Mouse (Mus musculus) liver, adult 2 months (tissue): ENCODE data around the gene Pear1. TPM values are rescaled to one million over a fixed set of nuclear protein-coding genes. Genes with fewer than 3 reads are reported as not detected.

ENCODE experiments used
- DNase-seq: peaks from one replicate; pipeline ENCODE4 v3.0.0-alpha.2; 2011; ENCODE audit warnings: low read depth, low spot score; ENCODE audit errors: extremely low read depth
- H3K27ac ChIP-seq: fragments of 200-500 bp; replicated peaks from 2 replicates; pipeline ENCODE4 v1.5.1; 2012; ENCODE audit warnings: low read depth, mild to moderate bottlenecking, control low read depth, inconsistent platforms, low read length; ENCODE audit not compliant: insufficient read depth
- H3K27me3 ChIP-seq: fragments of 200-500 bp; 2 replicates; pipeline ENCODE4 v1.6.1; 2012; ENCODE audit warnings: mild to moderate bottlenecking, moderate library complexity, low read length, inconsistent platforms; ENCODE audit not compliant: control insufficient read depth, insufficient read depth
- H3K36me3 ChIP-seq: fragments of 200-500 bp; 2 replicates; pipeline ENCODE4 v1.6.1; 2012; ENCODE audit warnings: low read length, inconsistent platforms; ENCODE audit not compliant: control insufficient read depth, insufficient read depth
- H3K4me1 ChIP-seq: fragments of 200-500 bp; 2 replicates; pipeline ENCODE4 v1.6.1; 2011; ENCODE audit warnings: low read length; ENCODE audit not compliant: control insufficient read depth, insufficient read depth
- H3K4me3 ChIP-seq: fragments of 200-500 bp; 2 replicates; pipeline ENCODE4 v1.5.1; 2011; ENCODE audit warnings: low read depth, mild to moderate bottlenecking, control low read depth, low read length, moderate library complexity; ENCODE audit not compliant: insufficient read depth
- H3K79me2 ChIP-seq: fragments of 200-500 bp; 2 replicates; pipeline ENCODE4 v1.6.1; 2012; ENCODE audit warnings: inconsistent platforms, mild to moderate bottlenecking, low read length, moderate library complexity; ENCODE audit not compliant: control insufficient read depth, insufficient read depth
- H3K9ac ChIP-seq: fragments of 200-500 bp; 2 replicates; pipeline ENCODE4 v1.6.1; 2012; ENCODE audit warnings: low read depth, mild to moderate bottlenecking, control low read depth, inconsistent platforms, low read length
- CTCF ChIP-seq: fragments of 200-500 bp; IDR thresholded peaks from 2 replicates; pipeline ENCODE4 v1.5.1; 2011; ENCODE audit warnings: low read depth, low read length, control low read depth
- POLR2A ChIP-seq: fragments of 200-500 bp; IDR thresholded peaks from 2 replicates; pipeline ENCODE4 v1.6.1; 2011; ENCODE audit warnings: low read length, control low read depth; ENCODE audit not compliant: insufficient read depth; ENCODE audit errors: extremely low read depth
- WGBS: fragments of 180-500 bp; shearing (Covaris S2); methylation state at CpG from one replicate; pipeline ENCODE4 v1.1.7; 2018; 5-methylcytosine and 5-hydroxymethylcytosine counted together
- polyA plus RNA-seq: library from polyadenylated mRNA; depleted of rRNA; stranded (reverse); fragments of >200 nt; gene quantifications from 2 replicates; pipeline ENCODE4 v1.2.3, GENCODE M21; 2012
- total RNA-seq: library from RNA; depleted of rRNA; stranded (reverse); fragments of >200 nt; gene quantifications from 2 replicates; pipeline ENCODE4 v1.2.3, GENCODE M21; 2014

Gene Pear1
- total and polyA plus RNA-seq, 2 experiments: 2.3 to 12.7 TPM

DNA sequence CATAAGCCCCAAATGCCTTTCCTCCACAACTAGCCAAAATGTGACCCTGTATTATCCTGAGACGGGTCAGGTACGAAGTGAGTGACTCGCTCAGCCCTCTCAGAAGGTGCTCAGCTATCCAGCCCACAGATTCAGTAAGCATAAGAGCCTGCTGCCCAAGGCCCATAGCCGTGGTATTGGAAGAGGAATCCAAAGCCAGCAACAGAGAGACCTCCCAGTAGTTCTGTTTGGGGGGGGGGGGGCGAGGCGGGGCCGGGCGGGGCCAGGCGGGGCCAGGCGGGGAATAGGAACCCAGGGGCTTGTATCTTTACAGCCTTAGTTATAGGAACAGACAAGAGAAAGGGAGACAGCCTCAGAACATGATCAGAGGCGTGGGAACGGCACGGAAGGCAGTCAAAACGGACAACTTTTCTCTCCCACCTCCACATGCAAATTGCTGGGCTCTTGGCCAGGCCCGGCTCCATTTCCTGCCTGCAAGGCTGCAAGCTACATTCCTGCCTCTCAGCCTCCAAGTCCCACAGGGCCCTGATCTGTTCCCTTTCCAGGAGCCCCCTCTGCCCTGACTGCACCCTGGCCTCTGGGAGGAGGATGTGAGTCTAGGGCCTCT, 60.3 kb downstream of the Pear1 start:
- H3K79me2 ChIP-seq: 0 out of 2 replicates have a peak, but pooled peaks cover 4% of the 10 kb centered on the region
- H3K4me3 ChIP-seq: no peak overlapping the region; the same call in 1 of the 2 replicates
- peak overlapping the region; percentile 85 for H3K27ac ChIP-seq
- peak overlapping the region; percentile 23 for H3K9ac ChIP-seq
- DNase-seq: peak; percentile 14
- H3K36me3 ChIP-seq: no peaks in the 10 kb centered on the region
- no peaks in the 10 kb centered on the region for H3K27me3 ChIP-seq
- TF ChIP-seq POLR2A (no peak), CTCF (no peak)
- WGBS: 42% methylated on average over 15 of the region's 15 CpGs
- no peaks in the 10 kb centered on the region for H3K4me1 ChIP-seq

DNA sequence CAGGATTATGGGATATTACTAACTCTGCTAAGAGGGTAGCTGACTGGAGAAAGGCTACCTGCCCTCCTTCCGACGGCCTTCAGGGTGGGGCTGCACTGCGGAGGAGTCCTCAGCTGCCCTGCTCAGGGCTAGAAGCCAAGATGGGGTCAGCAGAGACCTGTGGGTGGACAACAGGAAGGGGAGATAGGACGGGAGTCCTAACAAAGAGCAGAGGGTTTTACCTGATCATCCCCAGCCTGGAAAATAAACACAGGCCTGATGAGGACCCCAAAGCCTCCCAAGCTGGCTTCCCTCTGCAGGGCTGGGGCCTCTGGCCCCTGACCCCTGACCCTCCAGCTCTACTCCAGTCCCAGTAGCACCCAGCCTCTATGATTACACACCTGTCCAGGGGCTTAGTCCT, 60.9 kb downstream of the Pear1 start:
- H3K27ac ChIP-seq: no peak overlapping the region
- no peaks in the 10 kb centered on the region for H3K4me1 ChIP-seq
- H3K27me3 ChIP-seq: no peaks in the 10 kb centered on the region
- no peaks in the 10 kb centered on the region for H3K36me3 ChIP-seq
- 77% methylated on average over 4 of the region's 4 CpGs for WGBS
- H3K4me3 ChIP-seq: no peak overlapping the region
- H3K79me2 ChIP-seq: 0 out of 2 replicates have a peak, but pooled peaks cover 4% of the 10 kb centered on the region
- DNase-seq: no peak
- no peak for TF ChIP-seq POLR2A
- no peak for TF ChIP-seq CTCF
- H3K9ac ChIP-seq: no peak overlapping the region

DNA sequence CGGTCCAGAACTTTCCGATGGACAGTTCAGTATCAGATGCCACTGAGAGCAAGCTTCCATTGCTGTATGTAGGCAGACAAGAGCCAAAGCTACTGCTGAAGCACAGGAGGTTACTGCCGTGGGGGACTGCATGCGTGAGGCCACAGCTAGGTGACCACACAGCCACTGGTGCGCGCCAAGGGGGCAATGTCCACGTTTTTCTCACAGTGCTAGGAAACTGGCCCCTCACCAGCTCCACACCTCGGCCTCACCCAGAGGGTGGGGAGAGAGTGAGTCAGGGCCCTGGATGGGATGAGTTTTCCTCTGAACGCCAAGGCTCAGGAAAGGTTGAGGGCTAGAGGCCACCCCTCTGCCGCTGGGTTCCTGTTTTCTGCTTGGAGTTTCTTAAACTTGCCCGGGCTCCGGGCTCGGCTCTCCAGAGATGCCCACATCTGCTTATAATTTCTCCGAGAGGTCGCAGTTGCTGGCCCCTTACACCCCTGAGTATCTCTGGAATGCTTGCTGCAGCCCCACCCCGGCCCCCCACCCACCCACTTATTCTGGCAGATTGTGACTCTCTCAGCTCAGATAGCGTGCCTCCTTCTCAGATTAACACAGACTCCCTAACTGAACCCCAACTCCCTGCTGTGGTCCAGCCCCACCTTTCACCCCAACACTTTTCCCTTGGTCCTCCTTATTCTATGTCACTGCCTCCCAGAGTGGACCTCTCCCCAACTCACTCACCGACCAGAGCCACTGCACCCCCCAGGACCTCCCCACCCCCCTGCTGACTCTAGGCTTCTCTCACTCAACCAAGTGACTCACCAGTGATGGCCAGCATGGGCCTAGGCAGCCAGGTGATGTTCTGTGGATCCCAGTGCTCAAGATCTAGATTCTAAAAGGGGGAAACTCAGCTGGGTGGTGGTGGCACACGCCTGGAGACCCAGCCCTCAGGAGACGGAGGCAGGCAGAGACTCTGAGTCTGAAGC, 62.4 kb downstream of the Pear1 start:
- H3K4me1 ChIP-seq: no peaks in the 10 kb centered on the region
- 53% methylated on average over 20 of the region's 20 CpGs for WGBS
- 0 out of 2 replicates have a peak, but pooled peaks cover under 1% of the 10 kb centered on the region for H3K79me2 ChIP-seq
- TF ChIP-seq POLR2A: no peak
- TF ChIP-seq CTCF: no peak
- no peak overlapping the region for H3K27ac ChIP-seq
- no peak for DNase-seq
- no peaks in the 10 kb centered on the region for H3K27me3 ChIP-seq
- no peak overlapping the region for H3K4me3 ChIP-seq
- no peaks in the 10 kb centered on the region for H3K36me3 ChIP-seq
- H3K9ac ChIP-seq: no peak overlapping the region

DNA sequence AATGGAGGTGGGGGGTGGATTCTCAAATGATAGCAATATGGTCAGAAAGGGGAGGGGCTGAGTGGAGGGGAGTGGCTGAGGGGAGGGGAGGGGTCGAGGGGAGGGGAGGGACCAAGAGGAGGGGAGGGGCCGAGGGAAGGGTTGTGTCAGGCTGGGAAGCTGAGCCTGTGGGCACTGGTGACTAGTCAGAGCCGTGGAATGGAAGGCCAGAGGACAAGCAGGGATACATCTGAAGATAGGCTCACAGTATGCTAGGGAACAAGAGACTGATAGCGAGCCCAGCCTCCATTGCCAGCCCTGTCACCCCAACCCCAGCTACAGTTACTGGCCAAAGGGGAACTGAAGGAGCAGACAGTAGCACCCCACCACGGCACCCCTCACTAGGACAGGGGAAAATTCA, 65.5 kb downstream of the Pear1 start:
- TF ChIP-seq CTCF: no peak
- no peak for TF ChIP-seq POLR2A
- 63% methylated on average over 4 of the region's 5 CpGs for WGBS
- no peak overlapping the region for H3K4me3 ChIP-seq

DNA sequence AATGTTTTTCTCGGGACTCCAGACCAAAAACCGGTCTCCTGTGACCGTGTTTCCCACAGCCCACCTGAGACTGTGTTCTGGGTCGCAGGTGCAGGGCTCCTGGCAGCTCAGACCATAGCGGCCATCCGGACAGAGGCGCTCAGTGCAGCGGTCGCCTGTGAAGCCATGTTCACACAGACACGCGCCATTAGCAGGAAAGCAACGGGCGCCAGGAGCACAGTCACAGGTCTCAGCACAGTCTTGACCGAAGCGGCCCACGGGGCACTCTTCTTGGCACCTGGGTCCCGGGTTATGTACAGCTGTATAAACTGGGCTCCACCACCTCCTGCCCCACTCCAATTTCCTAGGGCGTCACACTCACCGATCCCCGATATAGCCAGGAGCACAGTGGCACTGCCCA, 67.6 kb downstream of the Pear1 start:
- WGBS: 63% methylated on average over 20 of the region's 20 CpGs
- H3K9ac ChIP-seq: no peak overlapping the region
- TF ChIP-seq CTCF (no peak), POLR2A (no peak)
- H3K27me3 ChIP-seq: no peaks in the 10 kb centered on the region
- no peak overlapping the region for H3K4me3 ChIP-seq
- H3K79me2 ChIP-seq: no peaks in the 10 kb centered on the region
- no peak overlapping the region for H3K27ac ChIP-seq
- no peak for DNase-seq
- H3K36me3 ChIP-seq: no peaks in the 10 kb centered on the region
- H3K4me1 ChIP-seq: peaks cover 2% of the 10 kb centered on the region; the same call in 1 of the 2 replicates

More for the DNA sequence above, 65.5 kb downstream of the Pear1 start:
- Histone ChIP-seq H3K9ac (no peak overlapping the region), H3K79me2 (no peaks in the 10 kb centered on the region), H3K36me3 (no peaks in the 10 kb centered on the region), H3K4me1 (peaks cover 2% of the 10 kb centered on the region; the same call in 1 of the 2 replicates), H3K27ac (no peak overlapping the region), H3K27me3 (no peaks in the 10 kb centered on the region)
- no peak for DNase-seq
